Comparison of ENCODE assay signal across 19 mouse cellular contexts in genomic region chr8:101444730-101445129, GRCm38 (mm10).
"Had no signal": no experiment of that assay in that cellular context is flagged by ENCODE, and none has a peak within 500 bp of the region (broad histone marks: within the 10 kb centered on the region; RNA-seq: fewer than 3 reads in every experiment).

No protein-coding gene starts in this region.

- H3K9ac ChIP-seq: liver, postnatal 0 days; lung, embryonic 14.5 days; midbrain, embryonic 12.5 days; neural tube, embryonic 13.5 days; neural tube, embryonic 15.5 days had no signal

- H3K27ac ChIP-seq: midbrain, embryonic 10.5 days; midbrain, embryonic 12.5 days; neural tube, embryonic 13.5 days; neural tube, embryonic 15.5 days had no signal

- ATAC-seq: liver, postnatal 0 days; midbrain, embryonic 16.5 days had no signal

- H3K4me2 ChIP-seq: lung, embryonic 14.5 days; midbrain, embryonic 12.5 days; neural tube, embryonic 13.5 days; neural tube, embryonic 15.5 days had no signal

- H3K27me3 ChIP-seq: midbrain, embryonic 12.5 days; neural tube, embryonic 13.5 days; neural tube, embryonic 15.5 days had no signal

- DNase-seq: liver, postnatal 0 days; lung, embryonic 14.5 days; lung, postnatal 10 days; lung, postnatal 4 days; midbrain, embryonic 14.5 days; retina, postnatal 1 day; right cerebral cortex, adult 18-20 months; right cerebral cortex, postnatal 25 days; right cerebral cortex, postnatal 4 days; spleen, adult 18-20 months; thymus, adult 18-20 months; thymus, postnatal 14 days; thymus, postnatal 36 days had no signal

- H3K4me1 ChIP-seq: midbrain, embryonic 10.5 days; midbrain, embryonic 12.5 days; neural tube, embryonic 13.5 days; neural tube, embryonic 15.5 days had no signal

- H3K4me3 ChIP-seq: midbrain, embryonic 10.5 days; midbrain, embryonic 12.5 days; myocyte; neural tube, embryonic 13.5 days; neural tube, embryonic 15.5 days had no signal

- H3K9me3 ChIP-seq: midbrain, embryonic 10.5 days; midbrain, embryonic 12.5 days; neural tube, embryonic 13.5 days; neural tube, embryonic 15.5 days had no signal

- H3K36me3 ChIP-seq: midbrain, embryonic 10.5 days; midbrain, embryonic 12.5 days; neural tube, embryonic 13.5 days; neural tube, embryonic 15.5 days had no signal
